Mouse (Mus musculus): Measurements from ENCODE around the gene Igflr1.

Igflr1 gene

DNA sequence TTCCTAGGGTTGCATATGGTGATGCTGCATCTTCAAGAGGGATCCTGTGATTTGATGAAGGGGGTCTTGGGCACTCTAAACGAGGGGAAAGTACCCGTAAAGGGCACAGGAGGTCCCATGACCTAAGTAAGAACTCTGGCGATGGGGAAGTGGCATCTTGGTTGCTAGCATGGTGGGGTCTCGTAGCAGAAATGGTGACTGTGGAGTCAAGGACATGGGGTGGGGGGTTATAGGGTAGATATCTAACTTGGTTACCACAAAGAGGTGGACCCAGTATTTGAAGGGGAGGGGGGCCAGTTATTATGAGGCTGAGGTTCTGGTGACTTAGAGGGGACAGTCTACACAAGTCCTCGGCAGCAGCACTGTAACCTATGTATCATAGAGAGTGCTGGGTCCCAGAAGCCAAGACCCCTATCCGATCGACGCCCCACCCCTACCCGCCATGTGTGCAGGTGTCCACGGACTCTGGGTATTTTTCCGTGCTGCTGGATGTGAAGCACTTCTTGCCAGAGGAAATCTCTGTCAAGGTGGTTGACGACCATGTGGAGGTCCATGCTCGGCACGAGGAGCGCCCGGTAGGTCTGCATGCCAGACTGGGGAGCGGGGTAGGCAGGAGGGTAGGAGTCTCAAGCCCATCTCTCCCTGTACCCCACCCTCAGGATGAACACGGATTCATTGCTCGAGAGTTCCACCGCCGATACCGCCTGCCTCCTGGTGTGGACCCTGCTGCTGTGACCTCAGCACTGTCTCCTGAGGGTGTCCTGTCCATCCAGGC is 11.2 kb upstream of the Igflr1 start:
- no peak for DNase-seq (ENCODE audit: low read depth, low spot score)

DNA sequence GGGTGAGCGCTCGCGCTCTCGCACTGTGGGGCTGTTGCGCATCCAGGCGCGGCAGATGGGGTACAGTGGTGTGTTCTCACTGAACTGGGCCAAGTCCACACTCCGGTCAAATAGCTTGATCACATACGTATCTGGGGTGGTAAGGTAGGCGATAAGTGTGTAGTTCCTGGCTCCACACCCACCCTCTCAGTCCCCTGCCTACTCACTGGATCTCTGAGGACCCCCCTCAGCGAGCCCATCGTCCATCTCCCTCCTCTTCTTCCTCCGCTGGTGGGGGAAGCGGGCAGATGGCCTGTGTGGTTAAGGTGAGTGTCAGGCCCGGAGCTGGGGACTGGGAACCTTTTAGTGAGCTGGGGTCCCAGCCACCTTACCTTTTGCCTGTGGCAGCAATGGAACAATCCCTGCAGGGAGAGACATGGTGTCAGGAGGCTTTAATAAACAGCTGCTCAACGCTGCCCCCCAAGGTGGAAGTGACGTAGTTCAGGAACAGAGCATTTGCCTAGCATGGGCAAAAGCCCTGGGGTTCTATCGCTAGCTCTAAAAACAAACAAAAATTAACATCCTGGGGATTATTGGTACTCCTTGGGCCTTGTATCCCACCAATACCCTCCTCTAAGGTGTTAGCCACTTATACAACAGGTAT is 8.2 kb upstream of the Igflr1 start:
- DNase-seq (ENCODE audit: low read depth, low spot score) = peak; percentile 48

- DNase-seq (ENCODE audit: low read depth, low spot score) = peak; percentile 42
Measured at GRCm38 (mm10) chr7:30557901-30558514, 7.2 kb upstream of the Igflr1 start.

DNA sequence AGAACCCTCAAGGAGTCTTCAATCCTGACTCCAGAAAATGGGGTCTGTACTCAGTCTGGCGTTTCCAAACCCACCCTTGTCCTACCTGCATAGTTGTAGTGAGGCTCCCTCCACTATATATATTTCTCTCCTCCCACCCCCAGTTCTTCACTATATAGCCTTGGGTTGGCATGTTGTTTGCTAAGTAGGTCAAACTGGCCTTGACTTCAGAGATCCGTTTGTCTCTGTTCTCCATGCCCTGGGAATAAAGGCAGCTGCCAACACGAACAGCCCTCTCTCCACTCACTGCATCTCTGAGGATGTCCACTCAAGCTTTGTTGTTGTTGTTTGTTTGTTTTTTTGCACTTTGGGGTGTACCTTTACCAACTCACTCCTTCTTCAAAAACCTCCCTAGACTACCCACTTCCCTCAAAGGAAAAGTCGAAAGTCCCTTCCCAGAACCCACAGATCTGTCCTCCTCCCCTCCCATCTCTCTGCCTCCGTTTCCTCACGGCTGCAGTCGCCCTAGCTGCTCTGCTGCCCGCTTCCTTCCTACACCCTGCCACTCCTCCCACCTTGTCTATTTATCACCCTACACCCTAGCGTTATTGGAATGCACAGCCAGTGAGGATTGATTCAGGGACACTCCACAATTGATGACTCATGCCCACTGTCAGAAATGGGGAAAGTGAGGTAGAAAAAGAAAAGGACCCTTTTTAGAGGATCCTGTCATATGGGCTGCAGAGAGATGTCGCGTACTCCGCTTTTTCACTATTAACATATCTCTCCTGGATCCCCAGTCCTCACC is 6.4 kb upstream of the Igflr1 start:
- DNase-seq (ENCODE audit: low read depth, low spot score) = no peak

- peak; percentile 98 for DNase-seq (ENCODE audit: low read depth, low spot score)
Measured at GRCm38 (mm10) chr7:30559443-30559954, 5.7 kb upstream of the Igflr1 start, which contains the start of gene Lin37. TSS of gene Lin37 (minus strand) at chr7:30559838.

DNA sequence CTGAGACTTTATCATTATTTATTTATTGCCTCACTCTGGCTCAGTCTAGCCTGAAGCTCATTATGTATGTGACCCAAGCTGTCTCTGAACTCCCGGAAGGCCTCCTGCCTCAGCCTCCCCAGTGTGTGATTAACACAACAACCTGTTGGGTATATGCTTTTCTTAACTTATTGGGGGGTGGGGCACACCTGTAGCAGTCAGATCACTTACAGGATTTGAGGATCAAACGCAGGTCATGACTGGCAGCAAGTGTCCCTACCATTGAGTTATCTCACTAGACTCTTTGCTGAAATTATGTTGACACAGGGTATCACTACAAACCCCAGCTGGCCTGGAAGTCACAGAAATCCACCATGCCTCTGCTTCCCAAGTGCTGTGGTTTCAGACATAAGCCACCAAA is 4.9 kb upstream of the Igflr1 start:
- DNase-seq (ENCODE audit: low read depth, low spot score) = no peak

GRCm38 (mm10) chr7:30562526-30563116 is 2.6 kb upstream of the Igflr1 start:
- no peak for DNase-seq (ENCODE audit: low read depth, low spot score)

GRCm38 (mm10) chr7:30563117-30563905 is 1.9 kb upstream of the Igflr1 start, which contains the start of the genes U2af1l4, Gm49396 and Psenen:
TSS of gene U2af1l4 (plus strand) at chr7:30563301.
TSS of gene Gm49396 (plus strand) at chr7:30563344.
TSS of gene Psenen (minus strand) at chr7:30563627.
- DNase-seq (ENCODE audit: low read depth, low spot score) = peak; percentile 99

- no peak for DNase-seq (ENCODE audit: low read depth, low spot score)
Measured at GRCm38 (mm10) chr7:30563906-30564280, 1.3 kb upstream of the Igflr1 start.

DNA sequence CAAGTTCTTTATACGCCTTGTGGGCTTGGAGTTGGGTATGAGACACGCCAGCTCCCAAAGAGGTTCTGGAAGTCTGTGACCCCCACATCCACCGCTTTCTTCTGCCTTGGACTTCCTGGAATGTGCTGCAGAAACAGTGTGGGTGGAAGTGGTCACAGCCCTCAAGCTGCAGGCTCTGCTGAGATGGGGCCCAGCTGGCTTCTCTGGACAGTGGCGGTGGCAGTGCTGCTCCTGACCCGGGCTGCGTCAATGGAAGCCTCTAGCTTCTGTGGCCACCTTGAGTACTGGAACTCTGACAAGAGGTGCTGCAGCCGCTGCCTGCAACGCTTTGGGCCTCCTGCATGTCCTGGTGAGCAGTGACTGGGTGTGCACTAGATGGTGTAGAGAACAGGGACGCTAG is 806 bp downstream of the Igflr1 start:
- DNase-seq (ENCODE audit: low read depth, low spot score) = no peak

DNA sequence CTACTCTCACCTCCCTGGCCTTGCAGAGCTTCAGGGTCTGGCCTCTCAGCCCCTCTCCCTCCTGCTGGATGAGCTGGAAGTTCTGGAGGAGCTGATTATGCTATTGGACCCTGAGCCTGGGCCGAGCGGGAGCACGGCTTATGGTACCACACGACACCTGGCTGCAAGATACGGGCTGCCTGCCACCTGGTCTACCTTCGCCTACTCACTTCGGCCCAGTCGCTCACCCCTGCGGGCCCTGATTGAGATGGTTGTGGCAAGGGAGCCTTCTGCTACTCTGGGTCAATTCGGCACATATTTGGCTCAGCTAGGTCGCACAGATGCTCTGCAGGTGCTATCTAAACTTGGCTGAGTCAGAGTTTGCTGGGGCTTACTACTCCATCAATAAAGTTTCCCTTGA is 2.3 kb downstream of the Igflr1 start:
- no peak for DNase-seq (ENCODE audit: low read depth, low spot score)

DNA sequence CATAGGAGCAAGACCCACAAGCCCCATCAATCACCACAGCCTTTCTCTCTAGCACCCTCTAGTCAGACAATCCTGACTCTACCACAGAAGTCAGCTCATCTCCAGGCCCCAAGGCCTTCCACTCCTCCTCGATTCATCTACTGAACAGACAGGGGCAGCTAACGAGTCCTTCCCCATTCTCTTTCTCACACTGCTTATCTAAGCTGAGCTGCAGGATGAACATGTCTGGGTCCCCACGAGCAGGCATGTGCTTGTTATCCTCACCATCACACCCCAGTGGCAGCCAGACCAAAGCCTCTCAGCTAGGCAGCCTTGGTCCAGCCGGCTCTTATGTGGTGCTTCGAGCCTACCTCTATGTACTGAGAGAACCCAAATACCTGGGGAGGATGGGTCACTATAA is 7.2 kb downstream of the Igflr1 start:
- DNase-seq (ENCODE audit: low read depth, low spot score) = no peak

DNA sequence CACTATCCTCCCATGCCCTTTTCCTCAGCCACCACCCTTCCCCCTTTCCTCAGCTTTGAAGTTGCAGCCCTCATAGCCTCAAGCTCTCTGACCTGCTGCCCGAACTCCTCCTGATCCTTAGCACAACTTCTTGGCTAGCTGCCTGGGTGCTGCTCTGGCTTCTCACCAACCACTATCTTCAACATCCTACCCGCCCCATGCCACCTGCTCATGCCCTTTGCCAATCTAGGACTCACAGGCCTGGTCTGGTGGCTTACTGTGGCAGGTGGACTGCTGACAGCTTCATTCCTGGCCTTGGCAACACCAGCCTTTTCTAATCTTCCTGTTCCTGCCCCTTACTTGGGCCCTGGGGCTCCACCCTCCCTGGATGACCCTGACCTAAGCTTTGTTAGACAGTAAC is 7.7 kb downstream of the Igflr1 start:
- no peak for DNase-seq (ENCODE audit: low read depth, low spot score)

DNA sequence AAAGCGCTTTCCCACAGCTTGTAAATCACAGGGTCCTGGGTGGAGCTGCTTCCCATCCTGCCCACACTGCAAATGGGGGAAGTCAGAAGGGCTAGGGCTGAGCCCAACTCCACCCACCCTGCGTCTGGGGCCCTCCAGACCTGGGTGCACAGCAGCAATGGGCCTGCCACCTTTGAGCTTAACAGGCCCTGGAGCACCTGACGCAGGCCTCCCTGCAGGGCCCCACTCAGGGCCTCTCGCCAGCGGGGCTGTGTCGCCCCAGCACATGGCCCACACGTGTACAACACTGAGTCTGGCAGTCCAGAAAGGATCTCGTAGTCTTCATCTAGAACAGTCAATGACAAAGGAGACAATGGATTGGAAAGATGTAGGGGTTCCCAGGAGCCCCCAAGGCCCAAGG is 14.7 kb downstream of the Igflr1 start:
- DNase-seq (ENCODE audit: low read depth, low spot score) = no peak

GRCm38 (mm10) chr7:30581547-30581946 is 16.3 kb downstream of the Igflr1 start:
- no peak for DNase-seq (ENCODE audit: low read depth, low spot score)

- no peak for DNase-seq (ENCODE audit: low read depth, low spot score)
Measured at GRCm38 (mm10) chr7:30584339-30584738, 19.1 kb downstream of the Igflr1 start.

- DNase-seq (ENCODE audit: low read depth, low spot score) = no peak
Measured at GRCm38 (mm10) chr7:30585170-30585569, 19.9 kb downstream of the Igflr1 start.

DNA sequence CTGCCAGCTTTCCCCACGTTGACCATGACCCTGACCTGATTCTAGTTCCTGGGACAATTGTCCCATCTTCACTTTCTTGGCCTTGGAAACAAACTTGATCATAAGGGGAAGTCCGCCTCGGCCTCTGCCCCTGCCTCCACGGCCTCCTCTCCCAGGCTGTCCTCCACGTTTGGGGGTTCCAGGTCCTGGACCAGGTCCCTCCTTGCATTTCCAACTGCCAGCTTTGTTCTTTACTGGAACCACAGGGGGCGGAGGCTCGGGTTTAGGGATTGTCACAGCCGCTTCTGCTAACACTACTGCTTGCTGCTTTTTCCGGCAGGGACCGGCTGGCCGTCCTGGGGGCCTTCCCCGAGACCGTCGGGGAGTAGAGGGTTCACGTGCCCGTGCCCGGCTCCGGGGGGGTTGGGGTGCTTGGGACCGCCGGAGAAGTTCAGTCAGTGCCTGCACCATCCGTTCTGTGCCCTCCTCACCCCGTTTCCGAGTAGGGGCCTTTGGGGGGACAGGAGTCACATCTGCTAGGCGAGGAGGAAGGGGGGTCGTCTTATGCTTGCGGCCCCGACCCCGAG is 21.3 kb downstream of the Igflr1 start:
- DNase-seq (ENCODE audit: low read depth, low spot score) = no peak

GRCm38 (mm10) chr7:30587842-30588667 is 22.8 kb downstream of the Igflr1 start:
- DNase-seq (ENCODE audit: low read depth, low spot score) = no peak

Measured in ES-CJ7 (cell line).